Mouse (Mus musculus) olfactory bulb, adult 2 months (tissue): Measurements from ENCODE around the gene Tnfaip2. TPM values are rescaled to one million over a fixed set of nuclear protein-coding genes. Genes with fewer than 3 reads are reported as not detected.

Experiments used
- H3K27ac ChIP-seq: fragments of 200-500 bp; 2 replicates; pipeline ENCODE4 v1.5.1; 2012; ENCODE audit warnings: low read depth, low read length; ENCODE audit not compliant: insufficient read depth
- H3K4me1 ChIP-seq: fragments of 200-500 bp; 2 replicates; pipeline ENCODE4 v1.6.1; 2012; ENCODE audit warnings: low read length; ENCODE audit not compliant: control insufficient read depth, insufficient read depth
- H3K4me3 ChIP-seq: fragments of 200-500 bp; 2 replicates; pipeline ENCODE4 v1.5.1; 2012; ENCODE audit warnings: mild to moderate bottlenecking, low read depth, low read length, moderate library complexity; ENCODE audit not compliant: insufficient read depth
- CTCF ChIP-seq: fragments of 200-500 bp; IDR thresholded peaks from 2 replicates; pipeline ENCODE4 v1.5.1; 2012; ENCODE audit warnings: low read depth, mild to moderate bottlenecking, low read length, moderate library complexity; ENCODE audit not compliant: insufficient read depth
- POLR2A ChIP-seq: fragments of 200-500 bp; IDR thresholded peaks from 2 replicates; pipeline ENCODE4 v1.6.1; 2012; ENCODE audit warnings: mild to moderate bottlenecking, low read depth, low read length, moderate library complexity; ENCODE audit not compliant: insufficient read depth
- WGBS: fragments of 180-500 bp; shearing (Covaris S2); methylation state at CpG from one replicate; pipeline ENCODE4 v1.1.7; 2018; 5-methylcytosine and 5-hydroxymethylcytosine counted together
- polyA plus RNA-seq: library from polyadenylated mRNA; stranded (reverse); fragments of >200 nt; gene quantifications from 2 replicates; pipeline ENCODE4 v1.2.4, GENCODE M21; 2012; ENCODE audit warnings: low replicate concordance; ENCODE audit not compliant: missing spikeins, insufficient read depth, insufficient read length

Gene Tnfaip2
- polyA plus RNA-seq, 1 experiment: not detected

GRCm38 (mm10) chr12:111448931-111449705, 6.8 kb downstream of the Tnfaip2 start:
- WGBS: 40% methylated on average over 14 of the region's 14 CpGs
- Histone ChIP-seq H3K4me3 (no peak overlapping the region), H3K4me1 (peaks cover 36% of the 10 kb centered on the region), H3K27ac (no peak overlapping the region)
- no peak for TF ChIP-seq POLR2A

- no peak for TF ChIP-seq CTCF
- TF ChIP-seq POLR2A: no peak
- no peak overlapping the region for H3K4me3 ChIP-seq
- no peak overlapping the region for H3K27ac ChIP-seq
- H3K4me1 ChIP-seq: peaks cover 32% of the 10 kb centered on the region
- WGBS: 62% methylated on average over 6 of the region's 6 CpGs
Measured at GRCm38 (mm10) chr12:111450359-111450758, 8.1 kb downstream of the Tnfaip2 start.

DNA sequence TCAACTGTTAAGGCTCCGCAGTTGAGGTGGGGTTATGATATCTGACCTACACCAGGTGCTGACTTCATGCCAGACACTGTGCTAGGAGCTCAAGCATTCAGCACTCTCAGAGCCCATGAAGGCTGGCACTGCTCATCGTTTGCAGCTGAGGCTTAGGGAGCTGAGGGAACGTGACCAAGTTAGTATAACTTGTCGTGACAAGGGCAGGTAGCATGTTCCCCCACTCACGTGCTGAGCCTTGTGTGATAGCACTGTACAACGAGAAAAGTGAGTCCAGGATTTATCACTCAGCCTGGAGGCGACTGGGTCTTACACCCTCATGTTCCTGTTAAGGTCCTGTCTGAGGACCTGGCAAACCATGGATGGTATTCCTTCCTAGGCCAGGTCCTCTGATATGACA, 9.3 kb downstream of the Tnfaip2 start:
- Histone ChIP-seq H3K27ac (no peak overlapping the region), H3K4me3 (no peak overlapping the region), H3K4me1 (peaks cover 25% of the 10 kb centered on the region)
- TF ChIP-seq POLR2A (no peak), CTCF (no peak)
- WGBS: 85% methylated on average over 7 of the region's 7 CpGs

DNA sequence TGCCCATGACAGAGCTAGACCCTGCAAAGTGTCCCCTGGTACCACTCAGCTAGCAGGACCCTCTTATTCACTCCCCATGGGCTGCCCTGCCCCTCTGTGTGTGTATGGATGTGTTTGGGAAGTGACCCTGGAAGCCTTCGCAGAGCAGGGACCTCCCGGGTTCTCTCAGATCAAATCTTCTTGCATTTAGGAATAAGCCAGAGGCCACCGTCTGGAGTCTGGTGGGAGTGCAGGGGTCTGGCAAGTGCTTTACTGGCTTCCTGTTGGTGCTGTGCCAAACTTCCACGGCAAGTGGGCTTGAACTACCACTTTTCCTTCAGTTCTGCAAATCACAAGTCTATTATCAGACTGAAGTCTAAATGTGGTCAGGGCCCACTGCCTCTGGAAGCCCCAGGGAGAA, 11.8 kb downstream of the Tnfaip2 start:
- Histone ChIP-seq H3K4me3 (no peak overlapping the region), H3K27ac (no peak overlapping the region), H3K4me1 (peaks cover 22% of the 10 kb centered on the region)
- WGBS: 72% methylated on average over 4 of the region's 4 CpGs
- TF ChIP-seq POLR2A (no peak), CTCF (no peak)

DNA sequence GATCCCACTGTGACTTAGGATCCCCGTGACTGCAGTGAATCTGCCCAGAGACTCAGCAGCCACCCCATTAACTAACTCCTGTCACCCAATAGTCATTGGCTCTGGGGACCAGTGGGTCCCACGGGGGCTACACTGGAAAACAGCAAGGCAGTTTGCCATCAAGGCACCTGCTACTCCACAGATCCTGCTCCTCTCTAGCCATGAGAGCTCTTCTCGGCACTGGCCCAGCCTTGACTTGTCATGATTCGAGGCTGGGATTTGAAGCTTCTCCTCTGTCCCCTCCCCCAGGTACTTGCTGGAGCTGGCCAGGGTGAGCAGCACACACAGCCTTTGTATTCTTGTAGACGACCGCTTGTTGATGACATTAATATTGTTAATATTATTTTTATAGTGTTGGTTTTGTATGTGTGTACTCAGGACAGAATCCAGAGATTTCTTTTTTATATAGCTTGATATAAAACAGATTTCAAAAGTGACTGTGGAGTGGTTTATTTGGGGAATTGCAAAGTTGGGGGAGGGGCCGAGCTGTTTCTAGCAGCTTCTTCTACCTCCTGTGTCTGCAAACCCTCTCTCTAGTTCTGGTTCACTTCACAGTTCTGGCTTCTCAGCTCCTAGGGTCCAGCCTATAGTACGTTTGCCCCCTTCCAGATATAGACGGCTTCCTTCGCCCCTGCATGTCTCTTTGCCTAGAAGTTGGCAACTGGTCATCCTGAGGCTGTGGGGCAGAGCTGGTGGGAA, 12.4 kb downstream of the Tnfaip2 start:
- WGBS: 84% methylated on average over 10 of the region's 10 CpGs

GRCm38 (mm10) chr12:111455311-111455846, 13.1 kb downstream of the Tnfaip2 start:
- H3K27ac ChIP-seq: no peak overlapping the region
- TF ChIP-seq CTCF (no peak), POLR2A (no peak)
- no peak overlapping the region for H3K4me3 ChIP-seq
- peaks cover 13% of the 10 kb centered on the region for H3K4me1 ChIP-seq
- 88% methylated on average over 12 of the region's 12 CpGs for WGBS

More for the DNA sequence above, 12.4 kb downstream of the Tnfaip2 start:
- peaks cover 19% of the 10 kb centered on the region for H3K4me1 ChIP-seq
- TF ChIP-seq POLR2A (no peak), CTCF (no peak)
- no peak overlapping the region for H3K4me3 ChIP-seq
- H3K27ac ChIP-seq: no peak overlapping the region

GRCm38 (mm10) chr12:111455860-111456259, 13.6 kb downstream of the Tnfaip2 start:
- no peak overlapping the region for H3K4me3 ChIP-seq
- peaks cover 8% of the 10 kb centered on the region for H3K4me1 ChIP-seq
- WGBS: 76% methylated on average over 8 of the region's 8 CpGs
- no peak for TF ChIP-seq POLR2A
- TF ChIP-seq CTCF: no peak
- H3K27ac ChIP-seq: no peak overlapping the region

DNA sequence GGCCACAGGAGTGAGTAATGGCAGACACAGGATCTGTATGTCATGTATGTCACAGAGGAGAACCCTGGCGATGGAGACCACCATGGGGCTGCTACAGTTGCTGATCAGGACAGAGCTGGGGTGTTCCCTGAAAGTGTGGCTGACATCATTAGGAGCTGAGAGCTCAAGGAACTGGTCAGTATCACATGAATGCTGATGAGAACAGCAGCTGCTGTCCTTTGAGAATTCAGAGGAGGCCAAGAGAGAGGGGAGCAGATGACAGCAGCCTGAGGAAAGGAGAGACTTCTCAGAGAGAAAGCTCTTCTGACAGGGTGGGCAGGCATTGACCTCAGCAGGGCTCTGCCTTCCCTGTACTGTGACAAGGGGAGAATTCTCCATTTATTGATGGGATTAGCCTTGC, 15.5 kb downstream of the Tnfaip2 start:
- no peak overlapping the region for H3K4me3 ChIP-seq
- H3K27ac ChIP-seq: no peak overlapping the region
- H3K4me1 ChIP-seq: 0 out of 2 replicates have a peak, but pooled peaks cover 5% of the 10 kb centered on the region
- 93% methylated on average over 1 of the region's 1 CpGs for WGBS
- TF ChIP-seq POLR2A (no peak), CTCF (no peak)

DNA sequence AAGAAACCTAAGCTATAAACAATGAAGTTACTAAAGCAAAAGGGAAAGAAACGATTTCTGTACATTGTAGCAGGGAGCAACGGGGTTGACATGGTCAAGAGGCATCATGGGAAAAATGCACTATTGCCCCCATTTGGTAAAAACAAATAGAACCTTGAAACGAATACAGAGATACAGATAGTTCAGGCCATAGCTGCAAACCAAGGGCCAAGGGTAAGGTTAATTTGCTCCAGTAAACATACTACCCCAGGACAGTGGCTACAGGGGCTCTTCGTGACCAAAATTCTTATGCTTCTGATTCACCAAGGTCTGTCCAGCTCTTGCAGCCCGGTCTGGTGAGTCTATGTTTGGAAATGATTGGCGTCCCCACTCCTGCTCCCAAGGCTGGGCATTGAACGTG, 21.3 kb downstream of the Tnfaip2 start:
- Histone ChIP-seq H3K27ac (no peak overlapping the region), H3K4me3 (no peak overlapping the region), H3K4me1 (no peaks in the 10 kb centered on the region)
- WGBS: 90% methylated on average over 7 of the region's 7 CpGs
- TF ChIP-seq CTCF: no peak
